Mouse (Mus musculus): Measurements from ENCODE around the gene Mylk.

The Mylk gene

GRCm38 (mm10) chr16:34772445-34773032, 27.5 kb downstream of the Mylk start:
- WGBS: 43% methylated on average over 4 of the region's 4 CpGs

DNA sequence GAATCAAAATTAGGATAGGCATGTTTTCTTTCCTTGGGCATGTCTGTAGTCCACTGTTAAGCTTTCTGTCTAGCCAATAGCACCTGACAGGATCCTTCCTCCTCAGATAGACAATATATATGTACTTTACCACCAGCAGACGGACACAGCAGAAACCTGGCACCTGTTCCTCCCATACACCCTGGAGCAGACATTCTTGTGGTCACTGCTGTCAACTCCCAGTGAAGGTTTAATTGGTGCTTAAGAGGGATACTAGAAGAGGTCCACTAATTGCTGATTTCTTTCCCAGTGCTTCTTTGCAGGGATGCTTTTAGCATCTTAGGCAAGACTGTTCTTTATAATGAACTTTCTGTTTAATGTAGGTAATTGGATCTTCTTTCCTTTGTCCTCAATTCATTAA, 37.4 kb downstream of the Mylk start:
- 75% methylated on average over 1 of the region's 1 CpGs for whole genome bisulfite sequencing

GRCm38 (mm10) chr16:34783536-34783935, 38.5 kb downstream of the Mylk start:
- WGBS: 88% methylated on average over 5 of the region's 5 CpGs

DNA sequence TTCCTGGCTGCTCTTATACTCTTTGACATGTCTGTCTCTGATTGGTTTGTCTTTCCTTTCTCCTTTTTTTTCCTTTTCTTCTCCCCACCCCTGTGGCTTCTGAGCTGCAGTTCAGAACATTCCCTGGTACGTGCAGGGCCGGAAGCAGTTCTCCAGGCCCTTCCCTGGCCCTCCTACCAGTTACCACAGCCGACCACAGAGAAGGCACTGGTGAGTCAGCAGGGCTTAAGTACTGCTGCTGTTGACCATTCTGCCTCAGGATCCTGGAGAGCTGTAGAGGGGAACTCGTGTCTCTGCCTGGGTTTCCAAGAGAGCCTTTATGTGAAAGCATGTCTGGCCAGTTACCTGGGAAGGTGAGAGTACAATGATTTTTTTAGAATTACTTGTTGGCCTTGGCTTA, 39.7 kb downstream of the Mylk start:
- 86% methylated on average over 4 of the region's 4 CpGs for WGBS

GRCm38 (mm10) chr16:34792555-34792954, 47.5 kb downstream of the Mylk start:
- WGBS: 85% methylated on average over 1 of the region's 1 CpGs

DNA sequence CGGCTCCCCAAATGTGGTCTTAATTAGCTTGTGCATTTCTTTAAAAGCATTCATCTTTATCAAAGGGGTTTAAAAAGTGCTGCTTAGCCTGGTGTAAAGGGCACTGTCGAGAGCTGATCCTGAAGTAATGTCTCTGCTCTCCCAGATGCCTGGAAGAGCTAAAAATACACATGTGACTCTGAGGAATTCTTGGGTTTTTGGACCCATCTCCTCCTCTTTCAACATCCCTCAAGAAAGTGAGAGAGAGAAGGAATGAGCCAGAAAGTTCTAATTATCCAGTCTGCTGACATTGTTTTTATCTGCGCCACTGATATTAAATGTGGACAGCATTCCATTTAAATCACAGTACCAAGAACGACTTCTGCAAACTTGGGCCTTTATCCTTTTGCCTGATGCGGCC, 48.0 kb downstream of the Mylk start:
- 74% methylated on average over 5 of the region's 5 CpGs for WGBS

- 42% methylated on average over 5 of the region's 5 CpGs for WGBS
Measured at GRCm38 (mm10) chr16:34801222-34801621, 56.2 kb downstream of the Mylk start.

GRCm38 (mm10) chr16:34804286-34805010, 59.4 kb downstream of the Mylk start:
- 77% methylated on average over 11 of the region's 11 CpGs for WGBS

DNA sequence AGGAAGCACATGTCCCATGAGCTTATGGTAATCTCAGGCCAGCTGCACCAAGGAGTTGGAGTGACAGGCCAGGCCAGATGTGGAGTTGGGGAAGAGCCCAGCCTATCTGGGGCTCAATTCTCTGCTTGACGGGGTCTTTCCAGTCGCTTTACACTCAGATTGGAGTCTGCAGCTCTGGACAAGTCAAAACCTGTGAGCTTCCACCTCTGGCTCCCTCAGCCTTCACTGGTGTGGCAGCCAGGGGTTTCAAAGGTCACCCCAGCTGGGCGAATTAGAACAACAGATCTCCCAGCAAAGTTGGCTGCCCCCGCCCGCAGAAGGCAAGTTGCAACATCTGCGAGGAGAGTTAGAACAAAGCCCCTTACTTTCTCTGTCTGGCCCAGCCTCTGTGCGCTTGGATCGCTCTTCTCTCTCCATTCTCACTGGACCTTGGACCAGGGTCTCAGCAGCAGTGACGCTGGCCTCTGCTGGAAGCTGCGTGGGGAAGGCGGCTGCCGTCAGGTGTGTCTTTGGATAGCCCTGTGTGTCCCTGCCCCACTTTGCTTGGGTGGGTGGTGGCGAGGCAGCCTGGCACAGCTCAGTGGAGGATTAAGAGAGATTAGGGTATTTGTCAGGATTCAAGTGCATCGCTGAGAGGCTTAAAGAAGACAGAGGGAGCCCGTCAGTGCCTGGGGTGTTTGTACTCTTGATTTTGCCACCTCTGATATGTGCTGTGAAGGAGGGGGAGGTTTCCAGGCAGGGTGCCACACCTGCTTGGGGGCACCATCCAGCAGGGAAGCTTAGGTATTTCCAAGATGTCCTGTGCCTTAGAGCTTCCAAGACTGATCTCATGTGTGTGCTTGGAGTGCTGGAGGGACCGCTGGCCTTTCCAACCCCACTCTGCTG, 62.1 kb downstream of the Mylk start:
- WGBS: 45% methylated on average over 16 of the region's 16 CpGs

DNA sequence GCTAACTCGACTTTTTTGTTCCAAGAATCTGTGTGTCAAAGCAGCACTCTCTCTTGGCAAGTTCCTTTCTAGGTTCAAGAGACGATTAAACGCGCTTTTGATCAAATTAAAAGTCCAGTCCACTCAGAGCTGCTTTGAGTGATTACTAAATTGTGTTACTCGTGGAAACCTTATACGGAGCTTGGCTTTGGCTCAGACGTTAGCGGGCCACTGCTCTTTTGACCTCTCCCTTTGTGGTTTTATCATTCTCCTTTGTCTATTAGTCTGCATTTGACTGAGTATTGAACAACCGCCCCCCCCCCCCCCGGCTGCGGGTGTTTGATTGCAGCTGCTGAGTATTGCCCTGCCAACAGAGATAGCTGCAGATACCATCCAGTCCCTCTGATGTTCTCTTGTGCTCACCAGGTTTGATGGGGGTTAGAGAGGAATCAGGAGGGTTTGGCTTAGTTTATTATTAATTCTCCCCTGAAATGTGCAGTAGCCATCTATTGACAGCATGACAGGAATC, 62.8 kb downstream of the Mylk start:
- 42% methylated on average over 11 of the region's 11 CpGs for WGBS

DNA sequence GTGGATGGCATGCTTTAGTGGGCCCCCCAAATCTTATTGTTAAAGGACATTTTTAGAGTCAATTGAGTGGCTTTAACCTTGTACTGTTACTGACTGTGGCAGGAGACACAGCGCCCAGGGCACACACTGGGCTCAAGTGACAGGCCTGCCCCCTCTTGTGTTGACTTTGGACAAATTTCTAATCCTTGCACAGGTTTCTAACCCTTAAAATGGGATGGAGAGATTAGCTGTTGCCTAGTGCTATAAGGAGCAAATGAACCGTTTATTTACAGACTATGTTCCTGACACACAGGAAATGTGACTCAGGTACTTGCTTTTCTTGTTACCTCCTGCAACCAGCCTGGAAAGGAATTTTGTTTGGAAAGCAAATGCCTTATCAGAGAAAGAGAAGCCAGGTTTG, 67.2 kb downstream of the Mylk start:
- WGBS: 75% methylated on average over 2 of the region's 2 CpGs

DNA sequence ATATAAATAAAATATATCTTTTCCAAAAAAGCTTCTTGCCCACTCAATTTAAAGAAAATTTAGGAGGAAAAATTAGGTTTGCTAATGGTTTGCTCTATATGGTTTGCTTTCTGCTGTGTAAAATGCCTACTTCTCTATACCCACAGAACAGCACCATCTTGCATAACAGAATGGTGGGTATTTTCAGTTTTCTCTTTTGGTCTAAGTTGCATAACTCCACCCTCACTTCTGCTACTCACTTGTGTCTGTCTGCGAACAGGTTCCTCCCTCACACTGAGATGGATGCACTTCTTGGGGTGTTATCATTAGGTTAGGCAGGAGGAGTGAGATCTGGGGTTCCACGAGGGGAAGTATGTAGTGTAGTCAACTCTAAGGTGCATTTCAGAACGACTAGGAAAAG, 68.6 kb downstream of the Mylk start:
- WGBS: 70% methylated on average over 3 of the region's 3 CpGs

DNA sequence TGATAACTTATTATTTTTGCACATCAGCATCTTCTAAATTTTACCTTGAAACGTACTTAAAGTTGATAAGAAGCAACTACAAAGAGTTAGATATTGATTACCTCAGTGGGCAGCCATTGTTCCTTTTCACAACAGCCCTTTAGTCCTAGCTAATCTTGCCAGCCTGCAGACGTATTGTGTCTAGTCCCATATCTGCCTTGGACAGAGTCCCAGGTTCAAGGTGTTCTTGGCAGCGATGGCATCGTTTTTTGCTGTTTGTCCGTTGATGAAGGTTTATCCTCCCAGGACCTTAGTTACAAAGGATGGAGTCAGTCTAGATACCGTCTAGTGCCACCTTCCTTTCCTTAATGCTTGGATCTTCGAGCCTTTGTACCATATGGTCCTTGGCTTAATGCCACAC, 69.6 kb downstream of the Mylk start:
- 77% methylated on average over 7 of the region's 7 CpGs for WGBS

DNA sequence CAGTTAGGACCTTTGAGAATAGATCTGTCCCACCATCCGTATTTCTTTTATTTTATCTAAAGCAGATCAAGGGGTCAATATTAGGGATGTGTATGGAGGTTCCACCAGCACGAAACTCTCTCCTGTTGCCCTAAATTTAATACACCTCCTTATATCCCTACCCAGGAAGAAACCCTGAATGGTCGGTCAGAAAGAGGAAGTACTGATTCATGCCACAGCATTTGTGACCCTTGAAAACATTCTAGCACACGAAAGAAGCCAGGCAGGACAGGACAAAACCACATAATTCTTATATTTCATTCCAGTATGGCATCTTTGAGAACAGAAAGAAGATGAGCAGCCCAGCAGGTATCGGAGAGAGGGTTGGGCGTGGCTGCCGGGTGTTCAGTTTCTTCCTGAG, 71.5 kb downstream of the Mylk start:
- WGBS: 89% methylated on average over 7 of the region's 7 CpGs

- WGBS: 85% methylated on average over 7 of the region's 7 CpGs
Measured at GRCm38 (mm10) chr16:34825111-34825744, 80.2 kb downstream of the Mylk start.

GRCm38 (mm10) chr16:34834477-34834876, 89.5 kb downstream of the Mylk start:
- 82% methylated on average over 1 of the region's 1 CpGs for WGBS

GRCm38 (mm10) chr16:34839004-34839703, 94.1 kb downstream of the Mylk start:
- 78% methylated on average over 7 of the region's 7 CpGs for WGBS

- WGBS: 75% methylated on average over 7 of the region's 7 CpGs
Measured at GRCm38 (mm10) chr16:34839704-34840331, 94.8 kb downstream of the Mylk start.

DNA sequence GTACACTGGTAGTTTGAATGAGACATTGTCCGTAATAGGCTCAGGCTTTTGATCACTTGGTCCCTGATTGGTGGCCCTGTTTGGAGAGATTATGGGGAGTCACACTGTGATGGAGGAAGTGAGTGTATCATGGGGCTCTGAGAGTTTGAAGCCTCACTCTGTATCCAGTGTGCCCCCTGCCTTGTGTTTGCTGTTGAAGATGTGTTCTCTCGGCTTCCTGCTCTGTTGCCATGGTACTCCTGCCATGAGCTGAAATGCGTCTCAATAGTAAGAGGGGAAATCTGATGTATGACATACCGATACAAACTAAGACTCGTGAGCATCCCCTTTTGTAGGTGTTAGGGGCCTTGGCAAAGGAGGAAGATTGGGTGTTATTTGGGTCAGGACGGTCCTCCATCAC, 99.8 kb downstream of the Mylk start:
- 78% methylated on average over 6 of the region's 6 CpGs for WGBS

GRCm38 (mm10) chr16:34847638-34848037, 102.6 kb downstream of the Mylk start:
- 75% methylated on average over 3 of the region's 3 CpGs for WGBS

DNA sequence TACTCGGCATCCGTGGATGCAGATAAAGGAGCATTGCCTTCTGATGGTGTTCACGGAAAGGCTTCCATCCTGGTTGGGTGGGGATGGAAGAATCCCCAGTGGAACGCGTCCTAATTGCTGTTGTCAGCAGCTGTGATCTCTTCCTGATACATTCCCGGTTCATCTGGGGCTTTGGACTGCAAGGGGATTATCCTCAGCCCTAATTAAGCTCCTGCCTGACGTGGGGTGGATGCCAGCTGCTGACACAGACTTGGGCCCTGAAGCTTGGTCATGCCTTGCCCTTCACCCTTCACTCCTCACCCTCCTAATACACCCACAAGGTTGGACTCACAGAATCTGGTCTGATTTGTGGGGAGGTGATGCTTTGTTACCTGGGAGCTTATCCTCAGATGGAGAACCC, 109.1 kb downstream of the Mylk start:
- 77% methylated on average over 7 of the region's 7 CpGs for WGBS

Measured in cerebral cortex, adult 2 months (tissue).